Mouse (Mus musculus) adrenal gland, postnatal 4 days (tissue): ENCODE measurements around the gene Tmem117. TPM values are rescaled to one million over a fixed set of nuclear protein-coding genes. Genes with fewer than 3 reads are reported as not detected.

Source experiments
- DNase-seq, 2 experiments: peaks; one replicate each; pipeline ENCODE4 v3.0.0; 2021 to 2022; ENCODE audit warnings: low spot score in 2 of 2, mixed read lengths in 2 of 2
- total RNA-seq, 2 experiments: library from RNA; stranded (reverse); gene quantifications; 2 replicates each; pipeline ENCODE4 v1.2.3; 2021

Tmem117 gene
- total RNA-seq, 2 experiments from 2014 or later: 6.3 to 7.9 TPM

DNA sequence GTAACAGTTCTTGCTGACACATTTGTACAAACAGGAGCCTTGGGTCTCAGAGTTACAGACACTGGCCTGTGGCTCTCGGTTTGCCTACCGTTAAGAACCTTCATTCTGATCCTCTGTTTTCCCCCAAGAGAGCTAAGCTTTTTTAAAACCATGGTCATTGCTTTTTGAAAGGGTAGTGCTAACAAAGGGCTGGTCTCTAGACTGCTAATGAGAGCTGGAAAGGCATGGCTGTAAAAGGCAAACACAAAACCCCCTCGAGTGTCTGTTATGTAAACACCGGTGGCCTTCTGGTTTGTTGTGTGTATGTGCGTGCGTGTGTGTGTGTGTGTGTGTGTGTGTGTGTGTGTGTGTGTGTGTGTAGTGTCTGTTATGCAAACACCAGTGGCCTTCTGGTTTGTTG lies 17.0 kb downstream of the Tmem117 start:
- no peak for DNase-seq

DNA sequence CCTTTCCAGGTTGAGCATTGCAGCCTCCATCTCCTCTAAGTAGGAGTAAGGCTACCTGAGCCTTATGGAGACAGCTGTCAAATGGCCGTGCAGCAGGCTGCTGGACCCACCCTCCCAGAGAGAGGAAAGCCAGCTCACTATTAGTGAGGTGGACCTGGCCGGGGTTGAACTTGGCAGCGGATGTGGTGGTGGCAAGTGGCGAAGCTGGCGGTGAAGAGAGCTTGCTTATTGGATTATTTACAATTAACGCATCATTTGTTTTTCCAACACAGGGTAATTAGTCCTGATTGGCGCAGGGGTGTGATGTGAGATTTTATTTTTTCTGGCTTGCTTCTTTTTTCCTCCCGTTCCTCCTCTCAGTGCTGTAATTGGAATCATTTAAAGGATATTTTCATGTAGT lies 19.4 kb downstream of the Tmem117 start:
- DNase-seq: no peak

DNA sequence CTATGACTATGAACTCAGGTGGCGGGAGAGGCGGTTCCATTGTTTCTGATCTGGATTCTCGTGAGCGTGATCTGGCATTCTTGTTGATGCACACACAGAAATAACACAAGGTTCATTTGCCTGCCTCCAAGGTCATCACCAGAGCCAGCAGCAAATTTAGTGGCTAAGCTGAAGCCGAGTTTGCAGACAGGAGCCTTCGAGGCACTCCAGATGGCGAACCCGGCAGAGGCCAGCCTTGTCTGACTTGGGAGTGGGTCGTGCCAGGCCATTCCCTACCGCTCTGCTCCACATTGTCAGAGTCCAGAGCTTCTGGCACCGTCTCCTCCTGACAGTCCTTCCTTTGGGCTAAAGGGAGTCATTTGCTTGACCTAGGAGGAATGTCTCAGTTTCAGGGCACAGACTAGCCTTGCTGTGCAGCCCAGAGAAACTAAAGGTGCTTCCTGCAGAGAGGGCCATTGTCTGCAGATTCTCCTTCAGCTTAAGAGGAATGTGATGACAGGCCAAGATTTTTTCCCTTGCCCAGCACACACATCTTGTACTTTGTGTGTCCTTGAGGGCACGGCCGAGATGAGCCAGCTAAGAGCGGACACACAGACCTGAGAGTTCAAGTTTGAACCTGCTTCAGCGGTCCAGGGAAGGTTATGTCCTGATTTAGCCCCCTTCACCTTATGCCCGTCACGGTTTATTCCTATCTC lies 20.2 kb downstream of the Tmem117 start:
- no peak for DNase-seq

DNA sequence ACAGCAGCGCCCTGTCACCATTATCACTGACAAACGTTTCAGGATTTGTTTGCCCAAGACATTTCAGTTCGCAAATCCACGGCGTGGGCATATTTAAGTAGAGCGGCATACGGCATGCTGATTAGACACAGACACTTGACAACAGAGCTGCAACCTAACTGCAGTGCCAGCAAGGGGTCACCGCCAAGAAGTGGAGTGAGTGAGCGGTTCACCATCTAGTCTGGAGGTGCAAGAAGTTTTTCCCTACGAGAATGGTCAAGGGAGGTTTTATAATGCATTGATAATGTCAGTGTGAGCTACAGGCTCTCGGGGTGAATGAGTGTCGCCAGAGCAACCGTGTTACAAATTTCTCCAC lies 20.7 kb downstream of the Tmem117 start:
- DNase-seq: no peak

DNA sequence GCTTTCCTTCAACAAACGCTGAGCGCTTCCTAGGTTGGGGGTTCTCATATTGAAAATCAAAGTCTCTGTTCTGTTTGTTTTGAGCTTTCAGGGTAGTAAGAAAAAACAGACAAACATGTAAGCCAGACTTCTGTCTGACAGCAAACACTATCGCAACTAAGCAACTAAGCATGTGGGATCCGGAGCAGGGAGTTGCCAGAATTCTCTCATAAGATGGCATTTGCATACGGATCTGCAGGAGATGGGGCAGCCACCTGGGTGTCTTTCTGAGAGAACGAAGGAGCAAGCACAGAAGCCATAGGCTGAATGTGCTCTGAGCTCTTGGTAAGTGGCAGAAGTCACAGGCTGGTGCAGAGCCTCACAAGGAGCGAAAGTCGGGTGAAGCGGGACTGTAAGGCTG lies 22.3 kb downstream of the Tmem117 start:
- DNase-seq: no peak

DNA sequence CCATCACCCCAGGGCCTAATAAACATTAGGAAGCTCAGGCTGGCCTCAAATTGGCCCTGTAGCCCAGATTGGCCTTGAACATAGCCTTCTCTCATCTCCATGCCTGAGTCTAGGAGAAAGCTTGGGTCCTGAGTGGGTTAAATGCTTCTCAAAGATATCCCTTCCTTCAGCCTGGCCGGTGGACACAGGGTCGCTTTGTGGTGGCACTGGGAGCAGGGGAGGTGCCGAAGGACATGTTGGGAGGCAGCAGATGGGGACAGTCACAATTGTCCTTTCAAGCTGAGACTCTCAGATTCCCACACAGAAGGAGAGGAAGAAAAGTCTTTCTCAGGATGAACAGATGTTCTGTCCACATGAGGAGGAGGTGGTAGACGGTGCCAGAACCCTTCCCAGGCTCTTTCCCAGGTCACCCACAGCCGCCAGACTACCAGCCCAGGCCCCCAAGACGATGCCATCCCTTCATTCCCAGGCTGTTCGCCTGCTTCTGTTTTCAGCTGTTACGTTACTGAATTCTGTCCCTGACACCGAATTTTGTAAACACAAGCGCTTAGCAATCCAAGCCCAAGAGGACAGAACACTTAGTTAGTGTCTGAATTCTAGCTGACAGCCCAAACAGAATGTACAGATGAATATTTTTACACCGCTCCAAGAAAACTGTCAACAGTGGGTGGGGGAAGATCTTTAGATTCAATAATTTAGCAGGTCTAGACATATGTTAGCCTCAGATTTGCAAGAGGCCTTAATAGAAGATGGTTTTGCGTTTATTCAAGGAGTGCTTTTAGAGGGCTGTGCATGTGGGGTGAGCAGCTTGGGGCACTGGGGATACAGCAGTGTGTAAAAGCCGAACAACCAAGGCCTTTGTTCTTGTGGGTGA lies 23.2 kb downstream of the Tmem117 start:
- no peak for DNase-seq

DNA sequence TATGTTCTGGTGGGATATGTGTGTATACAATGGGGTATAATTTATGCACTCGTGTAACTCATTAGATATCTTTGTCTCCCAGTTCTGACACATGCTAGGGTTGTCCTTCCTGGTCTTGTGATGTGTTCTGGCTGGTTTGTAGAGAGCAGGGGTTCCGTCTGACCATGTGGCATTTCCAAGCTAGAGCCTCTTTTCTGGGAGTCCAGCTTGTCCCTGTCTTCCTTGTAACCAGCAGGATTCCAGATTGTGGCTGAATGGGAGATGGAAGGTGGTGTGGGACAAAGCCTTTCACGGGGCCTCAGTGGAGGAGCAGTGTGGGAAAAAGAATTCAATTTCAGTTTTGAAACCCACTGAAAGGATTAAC lies 23.8 kb downstream of the Tmem117 start:
- DNase-seq: no peak

DNA sequence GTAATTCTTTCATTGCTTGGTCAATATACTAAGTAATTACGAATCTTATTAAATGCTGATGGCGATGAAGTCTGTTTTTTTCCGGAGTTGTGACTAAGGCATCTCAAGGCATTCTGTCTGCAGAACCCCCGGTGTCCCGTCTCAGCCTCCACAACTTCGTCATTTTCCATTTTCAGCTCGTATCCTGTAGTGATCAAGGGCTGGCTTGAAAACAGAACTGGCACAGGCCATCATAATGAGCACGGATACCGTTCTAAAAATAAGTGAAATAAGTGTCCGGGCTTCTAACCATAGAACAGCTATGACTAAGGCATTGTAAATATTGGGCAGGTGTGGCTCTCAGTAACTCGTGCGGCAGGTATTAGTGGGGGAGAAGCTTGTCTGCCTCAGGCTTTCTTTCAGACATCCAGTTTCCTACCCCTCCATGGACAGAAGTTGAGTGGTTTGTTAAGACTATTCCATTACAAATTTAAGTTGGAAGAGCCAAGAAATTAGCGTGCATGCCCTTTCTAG lies 26.8 kb downstream of the Tmem117 start:
- DNase-seq: no peak

DNA sequence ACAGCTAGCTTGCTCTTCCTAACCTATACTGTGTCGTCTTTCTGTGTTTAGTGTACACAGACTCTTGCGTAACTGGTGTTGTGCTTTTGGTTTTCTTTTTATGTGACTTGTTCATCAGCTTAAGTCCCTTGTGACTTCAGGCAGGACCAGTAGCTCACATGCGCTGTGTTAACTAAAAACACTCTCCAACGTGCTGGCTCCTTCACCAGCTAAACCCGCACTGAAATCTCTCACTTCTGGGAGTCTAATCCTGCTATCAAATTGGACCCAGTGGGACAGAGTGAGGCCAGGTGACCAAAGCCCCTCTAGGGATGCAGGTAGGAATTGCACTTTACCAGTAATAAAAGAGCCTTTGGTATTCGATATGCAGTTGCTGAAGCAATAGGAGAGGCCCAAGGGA lies 28.9 kb downstream of the Tmem117 start:
- DNase-seq: no peak

DNA sequence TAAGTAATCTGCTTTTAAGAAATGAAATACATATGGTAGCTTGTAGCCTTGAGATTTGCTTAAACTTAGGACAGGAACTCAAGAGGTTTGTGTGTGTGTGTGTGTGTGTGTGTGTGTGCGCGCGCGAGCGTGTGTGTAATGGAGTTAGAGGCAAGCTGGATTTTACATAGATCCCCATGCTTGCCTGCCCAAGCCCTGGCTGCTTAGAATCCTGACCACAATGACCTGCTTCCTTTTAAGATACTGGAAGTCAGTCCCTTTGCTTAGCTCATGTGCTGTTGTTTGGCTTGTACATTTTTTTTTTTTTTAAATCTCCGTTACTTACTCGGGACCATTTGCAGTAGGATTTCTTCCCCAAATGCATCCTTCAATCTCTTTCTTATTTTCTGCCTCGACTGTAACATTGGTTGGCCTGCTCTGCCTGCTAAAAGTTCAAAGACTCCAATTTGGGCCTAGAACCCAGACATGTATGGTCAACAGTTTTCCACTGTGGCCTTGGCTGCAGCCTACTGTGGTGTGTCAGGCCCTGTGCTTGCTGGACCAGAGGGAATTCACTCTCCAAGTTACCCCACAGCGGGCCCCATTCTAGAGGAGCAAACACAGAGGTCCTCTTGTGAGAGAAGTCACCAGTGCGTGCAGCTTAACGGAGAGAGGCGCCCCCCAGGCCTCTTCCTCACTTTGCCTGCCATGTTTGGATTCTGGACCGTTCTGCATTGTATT lies 29.5 kb downstream of the Tmem117 start:
- DNase-seq: no peak

DNA sequence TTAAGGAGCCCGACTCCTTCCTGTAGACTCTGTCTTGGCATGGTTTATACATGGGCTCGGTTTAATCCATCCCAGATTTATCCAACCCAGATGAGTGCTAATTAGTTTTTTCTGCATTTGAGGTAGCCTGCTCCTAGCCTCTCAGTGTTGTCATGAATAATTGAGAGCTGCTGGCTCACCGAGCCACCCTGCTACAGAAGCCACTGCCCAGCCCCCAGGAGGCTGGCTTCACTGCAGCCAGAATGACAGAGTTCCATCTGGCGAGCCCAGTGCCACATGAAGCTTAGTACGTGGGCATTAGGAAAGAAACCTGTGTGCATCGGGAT lies 30.0 kb downstream of the Tmem117 start:
- no peak for DNase-seq

DNA sequence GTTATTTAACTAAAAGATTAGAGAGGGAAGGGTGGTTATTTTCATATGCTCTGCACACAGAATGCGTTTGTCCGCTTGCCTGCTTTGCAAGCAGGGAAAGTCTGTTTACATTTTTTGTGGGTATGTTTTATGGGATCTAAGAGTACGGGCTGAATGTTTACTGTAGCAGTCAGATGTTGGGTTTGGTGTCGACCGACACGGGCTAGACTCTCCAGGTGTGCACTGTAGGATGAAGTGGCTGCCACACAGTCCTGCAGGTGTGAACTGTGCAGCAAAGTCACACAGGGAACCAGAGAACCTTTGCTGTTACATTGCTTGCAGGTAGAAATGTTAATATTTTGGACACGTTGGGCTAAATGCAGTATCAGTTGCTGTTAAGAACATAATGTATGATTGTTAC lies 31.9 kb downstream of the Tmem117 start:
- no peak for DNase-seq

DNA sequence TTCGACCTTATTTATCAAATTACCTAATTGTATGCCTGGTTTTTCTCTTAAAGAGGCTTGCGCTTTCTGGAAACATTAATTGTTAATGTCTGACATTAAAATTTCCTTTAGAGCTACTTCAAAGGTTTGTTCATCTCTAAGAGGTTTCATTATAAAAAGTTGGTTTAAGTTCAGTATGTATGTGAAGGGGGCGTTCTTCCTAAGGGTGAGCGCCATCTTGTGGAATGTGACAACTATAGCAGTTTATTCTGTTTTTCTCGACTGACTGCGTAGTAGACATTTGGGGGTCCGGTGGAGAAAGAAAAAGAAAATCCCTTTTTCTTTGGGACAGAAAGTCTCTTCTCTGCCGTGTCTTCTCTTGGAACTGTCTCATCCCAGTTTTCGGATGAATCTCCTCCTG lies 32.4 kb downstream of the Tmem117 start:
- no peak for DNase-seq

DNA sequence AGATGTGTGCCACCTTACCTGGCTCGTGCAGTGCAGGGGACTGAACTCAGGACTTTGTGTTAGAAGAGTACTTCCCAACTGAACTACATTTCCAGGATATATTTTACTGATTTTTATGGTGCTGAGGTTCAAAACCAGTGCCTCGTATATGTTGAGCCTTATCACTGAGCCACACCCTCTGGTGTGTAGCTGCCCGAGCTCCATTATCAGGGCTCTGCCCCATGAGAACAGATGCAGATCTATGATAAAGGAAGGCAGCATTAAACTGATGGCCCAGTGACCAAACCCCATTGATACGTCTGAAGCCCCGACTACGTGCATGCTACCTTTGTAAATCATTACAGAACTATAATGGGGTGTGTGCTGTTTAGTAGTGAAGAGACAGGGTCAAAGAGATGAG lies 35.6 kb downstream of the Tmem117 start:
- DNase-seq: no peak

DNA sequence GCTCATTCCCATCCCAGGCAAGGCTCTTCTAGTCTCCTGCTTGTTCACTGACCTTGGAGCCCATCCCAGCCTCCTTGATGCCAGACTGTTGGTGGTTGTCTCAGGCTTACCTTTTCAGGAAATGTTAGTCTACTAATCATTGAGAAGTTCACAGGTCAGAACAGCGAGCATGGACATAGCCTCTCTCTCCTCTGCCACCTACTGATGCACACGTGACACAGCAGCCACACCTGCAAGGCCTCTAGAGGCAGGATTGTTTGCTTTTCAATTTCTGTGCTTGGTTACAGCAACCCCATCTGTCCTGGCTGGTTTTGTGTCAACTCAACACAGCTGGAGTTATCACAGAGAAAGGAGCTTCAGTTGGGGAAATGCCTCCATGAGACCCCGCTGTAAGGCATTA lies 52.1 kb downstream of the Tmem117 start:
- DNase-seq: no peak

DNA sequence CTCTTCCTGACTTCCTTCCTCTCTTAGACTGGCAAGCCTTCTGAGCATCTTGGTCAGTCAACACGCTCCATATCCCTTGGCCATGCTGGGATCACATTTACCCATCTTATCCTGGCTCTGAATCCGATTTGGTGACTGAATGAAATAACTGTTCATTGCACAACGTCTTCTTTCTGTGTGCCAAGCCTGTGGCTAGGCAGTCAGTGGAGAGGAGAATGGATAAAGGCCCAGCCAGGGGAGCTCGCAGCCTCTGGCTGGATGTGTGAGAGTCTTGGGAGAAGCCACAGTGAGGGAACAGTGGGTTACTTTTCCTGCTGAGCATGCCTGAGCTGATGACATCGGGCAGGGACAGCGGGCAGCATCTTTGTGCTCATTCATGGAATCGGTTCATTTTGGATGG lies 55.2 kb downstream of the Tmem117 start:
- no peak for DNase-seq

DNA sequence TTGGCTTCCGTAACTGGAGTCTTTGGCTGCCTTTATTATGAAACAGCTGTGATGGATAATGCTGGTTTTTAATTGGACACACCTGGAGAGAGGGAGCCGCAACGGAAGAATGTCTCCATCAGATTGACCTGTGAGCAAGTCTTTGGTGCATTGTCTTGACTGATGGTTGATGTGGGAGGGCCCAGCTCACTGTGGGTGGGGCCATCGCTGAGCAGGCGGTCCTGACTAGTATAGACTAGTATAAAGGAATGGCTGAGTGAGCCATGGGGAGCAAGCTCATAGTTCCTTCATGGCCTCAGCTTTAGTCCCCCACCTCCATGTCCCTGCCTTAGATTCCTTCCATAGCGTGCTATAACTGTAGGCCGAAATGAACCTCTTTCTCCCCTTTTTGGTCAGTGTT lies 58.1 kb downstream of the Tmem117 start:
- DNase-seq: no peak

DNA sequence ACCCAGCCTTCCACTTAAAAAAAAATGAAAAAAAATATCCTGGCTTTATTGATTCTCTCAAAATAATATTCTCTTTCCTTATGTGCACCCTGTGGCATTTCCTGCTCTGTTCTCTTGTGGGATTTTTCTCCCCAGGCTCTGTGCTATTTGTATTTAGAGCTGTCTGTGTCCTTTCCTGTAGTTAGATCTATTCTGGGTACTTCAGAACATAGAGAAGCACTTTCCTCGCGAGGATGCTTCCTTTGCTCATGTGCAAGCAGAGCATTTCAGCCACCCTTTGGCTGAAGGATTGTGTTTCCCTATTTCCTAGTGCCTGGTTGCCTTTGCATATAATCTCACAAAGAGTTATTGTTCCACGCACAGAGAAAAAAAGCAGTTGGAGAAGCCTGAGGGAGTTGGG lies 58.6 kb downstream of the Tmem117 start:
- DNase-seq: no peak

DNA sequence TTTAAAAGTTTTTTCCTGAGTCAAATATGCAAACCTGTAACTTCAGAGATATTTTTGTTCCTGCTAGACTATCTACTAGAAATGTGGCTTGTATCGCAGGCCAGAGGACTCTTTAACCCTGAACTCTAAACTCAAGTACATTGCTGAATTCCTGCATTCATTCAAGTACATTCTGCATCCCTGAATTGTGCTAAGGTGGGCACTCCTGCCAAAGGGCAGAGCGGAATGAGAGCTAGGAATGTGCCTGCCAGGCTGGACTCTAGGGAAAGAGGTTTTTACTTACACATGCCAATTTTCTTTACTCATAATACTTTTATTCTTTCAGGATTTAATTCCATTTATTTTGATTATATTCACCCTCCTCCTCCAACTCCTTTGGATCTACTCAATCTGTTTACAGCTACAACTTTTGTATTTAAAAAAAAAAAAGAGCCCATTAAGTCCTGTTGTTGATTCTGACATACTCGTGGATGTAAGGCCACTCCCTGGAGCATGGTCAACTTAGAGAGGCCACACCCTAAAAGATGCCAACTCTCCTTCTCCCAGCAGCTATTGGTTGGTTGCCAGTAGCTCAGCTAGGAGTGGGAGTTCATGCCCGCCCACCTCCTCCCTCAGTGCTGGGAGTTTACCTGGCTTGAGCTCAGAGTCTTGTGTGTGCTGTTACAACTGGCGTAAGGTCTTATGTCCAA lies 60.3 kb downstream of the Tmem117 start:
- DNase-seq: no peak

DNA sequence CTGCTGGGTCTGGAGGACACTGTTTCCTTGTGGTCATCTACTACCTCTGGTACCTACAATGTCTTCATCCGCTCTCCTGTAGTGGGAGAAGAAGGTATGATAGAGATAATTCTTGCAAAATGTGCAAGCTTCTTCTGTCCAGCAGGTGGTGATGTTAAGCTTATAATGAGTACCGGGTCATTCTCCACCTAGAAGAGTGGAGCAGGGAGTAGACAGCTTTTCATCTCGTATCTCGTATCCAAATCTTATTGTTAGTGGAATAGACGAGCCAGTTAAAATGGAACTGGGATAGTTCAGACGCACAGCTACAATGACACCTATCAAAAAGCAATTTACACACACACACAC lies 60.8 kb downstream of the Tmem117 start:
- no peak for DNase-seq

DNA sequence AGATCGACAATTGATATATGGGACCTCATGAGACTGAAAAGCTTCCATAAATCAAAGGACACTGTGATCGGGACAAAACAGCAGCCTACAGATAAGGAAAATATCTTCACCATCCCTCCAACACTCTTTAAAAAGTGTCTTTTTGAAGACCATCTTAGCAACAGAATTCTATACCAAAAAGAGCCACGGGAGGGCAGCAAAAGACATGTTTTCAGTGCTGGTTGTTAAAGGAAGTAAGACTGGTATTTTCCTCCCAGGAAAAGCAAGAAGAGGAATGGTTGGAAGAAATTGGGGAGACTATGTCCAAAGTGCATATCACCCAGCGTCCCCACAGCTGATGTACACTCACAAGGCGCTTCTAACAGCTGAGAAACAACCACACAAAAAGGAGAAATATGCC lies 93.7 kb downstream of the Tmem117 start:
- DNase-seq: no peak

DNA sequence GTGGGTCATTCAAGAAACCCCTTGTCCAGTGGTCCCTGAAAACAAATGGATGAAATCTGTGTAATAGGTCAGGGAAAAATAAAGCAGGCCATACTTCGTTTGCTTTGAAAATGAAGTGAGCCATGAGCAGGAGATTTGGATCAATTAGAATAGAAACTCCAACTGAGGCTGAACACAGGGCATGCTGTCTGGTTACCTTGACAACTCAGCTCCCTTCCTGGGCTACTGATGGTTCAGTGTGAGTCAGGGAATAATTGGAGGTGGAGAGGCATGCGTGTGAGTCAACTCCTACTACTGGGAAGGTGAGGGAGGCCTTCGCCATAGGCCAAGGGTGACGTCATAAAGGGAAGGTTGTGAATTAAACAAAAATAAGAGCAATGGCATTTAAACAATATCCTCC lies 103.1 kb downstream of the Tmem117 start:
- DNase-seq: no peak
